Mouse (Mus musculus) layer of hippocampus, adult 9-10 months (tissue): ENCODE data around the gene Abcb11.

Experiments used
- DNase-seq: peaks from one replicate; pipeline ENCODE4 v3.0.0; 2022; ENCODE audit warnings: low spot score

The Abcb11 gene

GRCm38 (mm10) chr2:69264069-69264618, 78.3 kb downstream of the Abcb11 start:
- no peak for DNase-seq

GRCm38 (mm10) chr2:69248221-69248755, 94.1 kb downstream of the Abcb11 start:
- no peak for DNase-seq

- DNase-seq: no peak
Measured at GRCm38 (mm10) chr2:69247081-69247480, 95.3 kb downstream of the Abcb11 start.

GRCm38 (mm10) chr2:69244924-69245323, 97.5 kb downstream of the Abcb11 start:
- DNase-seq: no peak

GRCm38 (mm10) chr2:69239315-69239714, 103.1 kb downstream of the Abcb11 start:
- DNase-seq: no peak

GRCm38 (mm10) chr2:69234976-69235678, 107.3 kb downstream of the Abcb11 start:
- DNase-seq: no peak

GRCm38 (mm10) chr2:69232101-69232500, 110.3 kb downstream of the Abcb11 start:
- DNase-seq: no peak

- DNase-seq: no peak
Measured at GRCm38 (mm10) chr2:69230137-69230536, 112.3 kb downstream of the Abcb11 start.

- no peak for DNase-seq
Measured at GRCm38 (mm10) chr2:69228635-69229034, 113.8 kb downstream of the Abcb11 start.

GRCm38 (mm10) chr2:69226876-69227275, 115.5 kb downstream of the Abcb11 start:
- no peak for DNase-seq

- DNase-seq: no peak
Measured at GRCm38 (mm10) chr2:69224724-69225123, 117.7 kb downstream of the Abcb11 start.

GRCm38 (mm10) chr2:69222815-69223214, 119.6 kb downstream of the Abcb11 start:
- DNase-seq: no peak

GRCm38 (mm10) chr2:69221868-69222416, 120.5 kb downstream of the Abcb11 start:
- no peak for DNase-seq

GRCm38 (mm10) chr2:69215242-69215641, 127.2 kb downstream of the Abcb11 start:
- DNase-seq: no peak

GRCm38 (mm10) chr2:69212652-69213051, 129.8 kb downstream of the Abcb11 start:
- DNase-seq: no peak

GRCm38 (mm10) chr2:69210773-69211172, 131.6 kb downstream of the Abcb11 start, which contains the start of gene G6pc2:
Gene G6pc2 (plus strand): TSS chr2:69211073.
- DNase-seq: no peak

GRCm38 (mm10) chr2:69209684-69210083, 132.7 kb downstream of the Abcb11 start:
- DNase-seq: no peak

- DNase-seq: no peak
Measured at GRCm38 (mm10) chr2:69206523-69206922, 135.9 kb downstream of the Abcb11 start.

GRCm38 (mm10) chr2:69205791-69206351, 136.5 kb downstream of the Abcb11 start, which contains the start of gene Spc25:
Gene Spc25 (minus strand): TSS chr2:69206194.
- peak; percentile 88 for DNase-seq

GRCm38 (mm10) chr2:69205185-69205584, 137.2 kb downstream of the Abcb11 start:
- DNase-seq: no peak

- no peak for DNase-seq
Measured at GRCm38 (mm10) chr2:69193555-69193954, 148.9 kb downstream of the Abcb11 start.

GRCm38 (mm10) chr2:69191059-69191458, 151.4 kb downstream of the Abcb11 start:
- no peak for DNase-seq

- DNase-seq: no peak
Measured at GRCm38 (mm10) chr2:69189222-69189621, 153.2 kb downstream of the Abcb11 start.
